Mouse (Mus musculus): Measurements from ENCODE around the gene Ahdc1. TPM values are rescaled to one million over a fixed set of nuclear protein-coding genes. Genes with fewer than 3 reads are reported as not detected.

The Ahdc1 gene
- total and polyA plus RNA-seq, 3 experiments: 1.6 to 19.9 (median 8.4) TPM

- Histone ChIP-seq H3K27ac (ENCODE audit: insufficient read depth, low read depth) (peak overlapping the region; percentile 69), H3K9me3 (replicated peaks; ENCODE audit: low read length) (no peaks in the 10 kb centered on the region), H3K36me3 (replicated peaks in 1 of 2; ENCODE audit: control insufficient read depth in 1 of 2, insufficient read depth in 1 of 2, low read length in 1 of 2) (peaks cover 5 to 67% of the 10 kb centered on the region in 2 experiments), H3K4me3 (replicated peaks in 1 of 3; ENCODE audit: low read depth in 2 of 3, low read length in 2 of 3, poor library complexity in 1 of 3) (peak overlapping the region in 1 of 3 experiments; percentile 21), H3K9ac (ENCODE audit: insufficient read depth, low read depth) (0 out of 2 replicates have a peak overlapping the region, but pooled peaks have one; percentile 17), H3K4me2 (ENCODE audit: insufficient read depth, low read depth, poor library complexity, severe bottlenecking) (peak overlapping the region; percentile 84), H3K27me3 (replicated peaks) (no peaks in the 10 kb centered on the region), H3K79me2 (replicated peaks; ENCODE audit: control insufficient read depth, extremely low read depth, insufficient read depth, poor library complexity, severe bottlenecking) (no peaks in the 10 kb centered on the region; the same call in 1 of the 2 replicates), H3K4me1 (ENCODE audit: control insufficient read depth in 1 of 2, insufficient read depth in 2 of 2) (peaks cover 35 to 73% of the 10 kb centered on the region in 2 experiments)
- DNase-seq (ENCODE audit: extremely low read depth): peak; percentile 81
- TF ChIP-seq ZNF384 (IDR thresholded peaks at IDR 0.05; ENCODE audit: low read depth, low read length) (no peak), JUND (conservative IDR thresholded peaks at IDR 0.05; ENCODE audit: low read depth, low read length) (no peak), JUN (IDR thresholded peaks at IDR 0.05; ENCODE audit: insufficient read depth, low read depth, low read length) (no peak), MEF2A (IDR thresholded peaks at IDR 0.05; ENCODE audit: borderline replicate concordance, low read depth, low read length) (no peak), POLR2AphosphoS2 (IDR thresholded peaks at IDR 0.05; ENCODE audit: low read depth, low read length) (no peak), NELFE (IDR thresholded peaks at IDR 0.05; ENCODE audit: low read depth, low read length) (0 out of 2 replicates have a peak, but pooled peaks have one; percentile 22), MAFK (IDR thresholded peaks at IDR 0.05; ENCODE audit: insufficient replicate concordance, low read length) (no peak), MAX (IDR thresholded peaks at IDR 0.05; ENCODE audit: low read length) (no peak), KAT2A (IDR thresholded peaks at IDR 0.05; ENCODE audit: insufficient replicate concordance, low read length) (no peak), ZKSCAN1 (IDR thresholded peaks at IDR 0.05; ENCODE audit: borderline replicate concordance, low read depth, low read length) (no peak), NRF1 (IDR thresholded peaks at IDR 0.05; ENCODE audit: low read depth, low read length) (0 out of 2 replicates have a peak, but pooled peaks have one; percentile 7), USF2 (conservative IDR thresholded peaks at IDR 0.05; ENCODE audit: low read depth, low read length) (no peak), PAX5 (IDR thresholded peaks at IDR 0.05; ENCODE audit: low read length) (no peak), ZC3H11A (IDR thresholded peaks at IDR 0.05; ENCODE audit: low read depth, low read length) (no peak), E2F4 (IDR thresholded peaks at IDR 0.05; ENCODE audit: insufficient replicate concordance, low read depth, low read length) (no peak), RCOR1 (conservative IDR thresholded peaks at IDR 0.05; ENCODE audit: low read depth, low read length) (no peak), ETS1 (conservative IDR thresholded peaks at IDR 0.05; ENCODE audit: low read depth, low read length) (no peak), CTCF (conservative IDR thresholded peaks at IDR 0.05 in 1 of 2, IDR thresholded peaks at IDR 0.05 in 1 of 2; ENCODE audit: low read depth in 2 of 2, low read length in 2 of 2) (peak; percentile 70 to 76), TBP (conservative IDR thresholded peaks at IDR 0.05; ENCODE audit: low read depth, low read length) (no peak), USF1 (IDR thresholded peaks at IDR 0.05; ENCODE audit: low read depth, low read length) (no peak), MXI1 (IDR thresholded peaks at IDR 0.05; ENCODE audit: low read depth, low read length) (peak; percentile 65; the same call in 1 of the 2 replicates), POLR2A (IDR thresholded peaks at IDR 0.05; ENCODE audit: low read depth, low read length) (peak; percentile 56; the same call in 1 of the 2 replicates), SMC3 (IDR thresholded peaks at IDR 0.05; ENCODE audit: low read depth, low read length) (peak; percentile 66), ELF1 (IDR thresholded peaks at IDR 0.05; ENCODE audit: low read depth, low read length) (peak; percentile 32), BHLHE40 (IDR thresholded peaks at IDR 0.05; ENCODE audit: low read depth, low read length) (no peak), HCFC1 (IDR thresholded peaks at IDR 0.05; ENCODE audit: low read depth, low read length) (peak; percentile 43; the same call in 1 of the 2 replicates), MAZ (IDR thresholded peaks at IDR 0.05; ENCODE audit: low read depth, low read length) (peak; percentile 46; the same call in 1 of the 2 replicates), CHD1 (IDR thresholded peaks at IDR 0.05; ENCODE audit: low read depth, low read length) (no peak), GABPA (IDR thresholded peaks at IDR 0.05; ENCODE audit: insufficient replicate concordance, low read depth, low read length) (no peak), ZMIZ1 (IDR thresholded peaks at IDR 0.05; ENCODE audit: low read depth, low read length) (no peak), IRF4 (IDR thresholded peaks at IDR 0.05; ENCODE audit: low read depth, low read length) (no peak), RAD21 (IDR thresholded peaks at IDR 0.05; ENCODE audit: low read depth, low read length) (peak; percentile 70), CHD2 (IDR thresholded peaks at IDR 0.05; ENCODE audit: low read length) (peak; percentile 48), EP300 (IDR thresholded peaks at IDR 0.05; ENCODE audit: low read length) (no peak), MYC (IDR thresholded peaks at IDR 0.05; ENCODE audit: low read depth, low read length) (no peak), UBTF (IDR thresholded peaks at IDR 0.05; ENCODE audit: low read depth, low read length) (no peak), TCF12 (IDR thresholded peaks at IDR 0.05; ENCODE audit: low read depth, low read length) (peak; percentile 33; the same call in 1 of the 2 replicates), SIN3A (IDR thresholded peaks at IDR 0.05; ENCODE audit: low read length) (no peak)
- dilution Hi-C loops (cut with MboI; ENCODE audit: extremely low pct_ligation_motif_present, extremely low pct_unique_long_range_greater_than_20kb, low sequenced_read_pairs): no loop called here
- in situ Hi-C loops (cut with MboI; ENCODE audit: low pct_ligation_motif_present, low pct_unique_long_range_greater_than_20kb, low sequenced_read_pairs): no loop called here
These were observed 45.2 kb downstream of the Ahdc1 start for GRCm38 (mm10) chr4:133056069-133056890.
